Mouse (Mus musculus) MEL (cell line): ENCODE measurements around the gene Kcnq4. TPM values are rescaled to one million over a fixed set of nuclear protein-coding genes. Genes with fewer than 3 reads are reported as not detected.

Source experiments
- DNase-seq: peaks from one replicate; pipeline ENCODE4 v3.0.0; 2011; ENCODE audit warnings: low read depth, low spot score
- H3K27ac ChIP-seq: 2 replicates; pipeline ENCODE4 v1.5.1; 2012; ENCODE audit warnings: low read depth, mild to moderate bottlenecking, control low read depth, low read length, moderate library complexity; ENCODE audit not compliant: control insufficient read depth
- H3K27me3 ChIP-seq, 2 experiments: fragments of 150-350 bp in 1 of 2; sonication (generic) in 1 of 2; 2 replicates each; pipeline ENCODE4 v1.6.1; 2012; ENCODE audit warnings: low read length in 2 of 2, mild to moderate bottlenecking in 2 of 2, improper control_type of control experiment in 1 of 2, moderate library complexity in 1 of 2; ENCODE audit not compliant: insufficient read depth in 2 of 2, control insufficient read depth in 1 of 2
- H3K36me3 ChIP-seq, 2 experiments: 2 replicates each; pipeline ENCODE4 v1.6.1; 2012 to 2014; ENCODE audit warnings: low read length in 2 of 2, improper control_type of control experiment in 1 of 2, inconsistent platforms in 1 of 2, mild to moderate bottlenecking in 1 of 2; ENCODE audit not compliant: insufficient read depth in 2 of 2, control insufficient read depth in 1 of 2
- H3K4me1 ChIP-seq, 2 experiments: fragments of 150-350 bp in 1 of 2; sonication (generic) in 1 of 2; 2 replicates each; pipeline ENCODE4 v1.6.1; 2012; ENCODE audit warnings: low read length in 2 of 2, improper control_type of control experiment in 1 of 2, mild to moderate bottlenecking in 1 of 2; ENCODE audit not compliant: insufficient read depth in 2 of 2, control insufficient read depth in 1 of 2
- H3K4me3 ChIP-seq, 2 experiments: fragments of 150-350 bp in 1 of 2; sonication (generic) in 1 of 2; 2 replicates each; pipeline ENCODE4 v1.5.1; 2012; ENCODE audit warnings: low read depth in 2 of 2, low read length in 2 of 2, mild to moderate bottlenecking in 2 of 2, moderate library complexity in 2 of 2, control low read depth in 1 of 2, improper control_type of control experiment in 1 of 2; ENCODE audit not compliant: control insufficient read depth in 1 of 2, insufficient read depth in 1 of 2
- H3K79me2 ChIP-seq: 2 replicates; pipeline ENCODE4 v1.6.1; 2012; ENCODE audit warnings: mild to moderate bottlenecking, low read length, moderate library complexity; ENCODE audit not compliant: control insufficient read depth, poor library complexity, insufficient read depth
- H3K9ac ChIP-seq: 2 replicates; pipeline ENCODE4 v1.6.1; 2012; ENCODE audit warnings: low read depth, mild to moderate bottlenecking, control low read depth, low read length, moderate library complexity; ENCODE audit not compliant: control insufficient read depth, poor library complexity, severe bottlenecking
- H3K9me3 ChIP-seq: fragments of 150-350 bp; sonication (generic); replicated peaks from 2 replicates; pipeline ENCODE4 v1.6.1; 2012; ENCODE audit warnings: mild to moderate bottlenecking, low read length, improper control_type of control experiment, moderate library complexity; ENCODE audit not compliant: insufficient read depth
- CHD2 ChIP-seq: IDR thresholded peaks from 2 replicates; pipeline ENCODE4 v1.6.1; 2011; ENCODE audit warnings: low read length, improper control_type of control experiment
- E2F4 ChIP-seq: IDR thresholded peaks from 2 replicates; pipeline ENCODE4 v1.6.1; 2011; ENCODE audit warnings: low read depth, low read length, improper control_type of control experiment, borderline replicate concordance
- GABPA ChIP-seq: IDR thresholded peaks from 2 replicates; pipeline ENCODE4 v1.6.1; 2012; ENCODE audit warnings: low read depth, mild to moderate bottlenecking, inconsistent platforms, low read length, improper control_type of control experiment, moderate library complexity
- KAT2A ChIP-seq: conservative IDR thresholded peaks from 2 replicates; pipeline ENCODE4 v1.6.1; 2012; ENCODE audit warnings: low read depth, low read length, improper control_type of control experiment, inconsistent platforms
- MAFK ChIP-seq: IDR thresholded peaks from 2 replicates; pipeline ENCODE4 v1.6.1; 2011; ENCODE audit warnings: low read depth, mild to moderate bottlenecking, low read length, improper control_type of control experiment, borderline replicate concordance
- MAZ ChIP-seq: IDR thresholded peaks from 2 replicates; pipeline ENCODE4 v1.6.1; 2012; ENCODE audit warnings: low read depth, mild to moderate bottlenecking, inconsistent platforms, low read length, improper control_type of control experiment
- MEF2A ChIP-seq: IDR thresholded peaks from 2 replicates; pipeline ENCODE4 v1.6.1; 2014; ENCODE audit warnings: low read depth, mild to moderate bottlenecking, inconsistent platforms, low read length, improper control_type of control experiment; ENCODE audit not compliant: poor library complexity, insufficient replicate concordance, severe bottlenecking; ENCODE audit errors: extremely low read depth
- MYB ChIP-seq: IDR thresholded peaks from 2 replicates; pipeline ENCODE4 v1.6.1; 2011; ENCODE audit warnings: mild to moderate bottlenecking, low read depth, low read length, improper control_type of control experiment
- POLR2A ChIP-seq, 2 experiments: IDR thresholded peaks; 2 replicates each; pipeline ENCODE4 v1.6.1; 2011 to 2012; ENCODE audit warnings: low read length in 2 of 2, mild to moderate bottlenecking in 2 of 2, control low read depth in 1 of 2, improper control_type of control experiment in 1 of 2, low read depth in 1 of 2, moderate library complexity in 1 of 2; ENCODE audit not compliant: control insufficient read depth in 1 of 2, insufficient read depth in 1 of 2, poor library complexity in 1 of 2
- RAD21 ChIP-seq: IDR thresholded peaks from 2 replicates; pipeline ENCODE4 v1.6.1; 2011; ENCODE audit warnings: mild to moderate bottlenecking, low read depth, low read length, improper control_type of control experiment
- SIN3A ChIP-seq: IDR thresholded peaks from 2 replicates; pipeline ENCODE4 v1.6.1; 2012; ENCODE audit warnings: low read length, improper control_type of control experiment, inconsistent platforms
- TBP ChIP-seq: IDR thresholded peaks from 2 replicates; pipeline ENCODE4 v1.8.0; 2011; ENCODE audit warnings: low read depth, low read length, improper control_type of control experiment
- UBTF ChIP-seq: IDR thresholded peaks from 2 replicates; pipeline ENCODE4 v1.6.1; 2012; ENCODE audit warnings: low read depth, mild to moderate bottlenecking, inconsistent platforms, low read length, improper control_type of control experiment, moderate library complexity, borderline replicate concordance; ENCODE audit not compliant: insufficient read depth
- ZC3H11A ChIP-seq: IDR thresholded peaks from 2 replicates; pipeline ENCODE4 v1.6.1; 2012; ENCODE audit warnings: low read depth, mild to moderate bottlenecking, inconsistent platforms, low read length, improper control_type of control experiment
- ZMIZ1 ChIP-seq: IDR thresholded peaks from 2 replicates; pipeline ENCODE4 v1.6.1; 2012; ENCODE audit warnings: low read depth, mild to moderate bottlenecking, inconsistent platforms, low read length, improper control_type of control experiment, moderate library complexity
- ZNF384 ChIP-seq: IDR thresholded peaks from 2 replicates; pipeline ENCODE4 v1.6.1; 2012; ENCODE audit warnings: low read depth, mild to moderate bottlenecking, inconsistent platforms, low read length, improper control_type of control experiment
- polyA plus RNA-seq, 2 experiments: library from polyadenylated mRNA; stranded (reverse) in 1 of 2; unstranded in 1 of 2; fragments of >175 nt in 1 of 2; fragments of >200 nt in 1 of 2; gene quantifications; 2 replicates each; pipeline versions ENCODE4 v1.2.1 to v1.2.4; 2012; ENCODE audit warnings: low replicate concordance in 2 of 2, low read depth in 1 of 2; ENCODE audit not compliant: insufficient read length in 2 of 2, insufficient read depth in 1 of 2, missing spikeins in 1 of 2
- total RNA-seq: library from RNA; depleted of rRNA; stranded (reverse); fragments of 300-350 nt; gene quantifications from 2 replicates; pipeline ENCODE4 v1.2.3, GENCODE M21; 2012; rRNA removed

The Kcnq4 gene
- total RNA-seq (not detected in 2 replicates), polyA plus RNA-seq (under 1 TPM in 1 of 2 experiments, not detected in 1; 0.07 TPM)

- Histone ChIP-seq H3K36me3 (no peaks in the 10 kb centered on the region), H3K9ac (no peak within 1 kb of the TSS), H3K9me3 (no peaks in the 10 kb centered on the region), H3K27me3 (no peaks in the 10 kb centered on the region), H3K27ac (no peak within 1 kb of the TSS), H3K4me1 (peaks cover 0 to 6% of the 10 kb centered on the region in 2 experiments; a peak in 2 of 4 replicates), H3K4me3 (no peak within 1 kb of the TSS), H3K79me2 (no peaks in the 10 kb centered on the region)
- no peak for TF ChIP-seq POLR2A (IDR thresholded peaks at IDR 0.05; ENCODE audit: control insufficient read depth in 1 of 2, insufficient read depth in 1 of 2, low read depth in 1 of 2, low read length in 2 of 2, poor library complexity in 1 of 2)
- no peak for TF ChIP-seq ZC3H11A
- no peak for TF ChIP-seq CHD2
- no peak for DNase-seq
These were observed at the start of gene Kcnq4 for GRCm38 (mm10) chr4:120747941-120748866. Kcnq4 (minus strand) TSS chr4:120748612.

- Histone ChIP-seq H3K9me3 (no peaks in the 10 kb centered on the region), H3K27ac (no peak overlapping the region), H3K9ac (no peak overlapping the region), H3K4me1 (peaks cover 8 to 10% of the 10 kb centered on the region in 2 experiments), H3K27me3 (no peaks in the 10 kb centered on the region), H3K79me2 (peaks cover 19% of the 10 kb centered on the region), H3K4me3 (no peak overlapping the region), H3K36me3 (peaks cover 1 to 23% of the 10 kb centered on the region in 2 experiments; a peak in 2 of 4 replicates)
- TF ChIP-seq POLR2A (IDR thresholded peaks at IDR 0.05; ENCODE audit: control insufficient read depth in 1 of 2, insufficient read depth in 1 of 2, low read depth in 1 of 2, low read length in 2 of 2, poor library complexity in 1 of 2) (no peak), MEF2A (no peak), UBTF (no peak), E2F4 (no peak), ZMIZ1 (no peak), MYB (no peak), CHD2 (no peak), TBP (no peak), KAT2A (no peak), ZNF384 (no peak), MAZ (no peak), SIN3A (no peak), MAFK (no peak), GABPA (no peak), RAD21 (no peak), ZC3H11A (no peak)
- DNase-seq = peak; percentile 43
These were observed 48.3 kb upstream of the Kcnq4 start for GRCm38 (mm10) chr4:120796687-120797086.
